Mouse (Mus musculus) c-Kit-negative CD71-positive TER-119-positive erythroid progenitor cells, embryonic 14.5 days (primary cell): Measurements from ENCODE around the gene Fgfr2.

Experiments used
- DNase-seq: peaks from one replicate; pipeline ENCODE4 v3.0.0-alpha.2; 2013; ENCODE audit warnings: low read depth, low spot score

The Fgfr2 gene

GRCm38 (mm10) chr7:131861157-131861556 lies 1262.0 kb downstream of the Fgfr2 start:
- no peak for DNase-seq

- no peak for DNase-seq
Observed at GRCm38 (mm10) chr7:131855641-131856040, 1267.5 kb downstream of the Fgfr2 start.

- no peak for DNase-seq
Observed at GRCm38 (mm10) chr7:131850579-131850978, 1272.6 kb downstream of the Fgfr2 start.

GRCm38 (mm10) chr7:131846066-131846905 lies 1276.9 kb downstream of the Fgfr2 start:
- no peak for DNase-seq

GRCm38 (mm10) chr7:131830261-131830660 lies 1292.9 kb downstream of the Fgfr2 start:
- no peak for DNase-seq

- no peak for DNase-seq
Observed at GRCm38 (mm10) chr7:131826811-131827210, 1296.3 kb downstream of the Fgfr2 start.

- no peak for DNase-seq
Observed at GRCm38 (mm10) chr7:131817976-131818375, 1305.2 kb downstream of the Fgfr2 start.

GRCm38 (mm10) chr7:131816641-131817040 lies 1306.5 kb downstream of the Fgfr2 start:
- DNase-seq, result no peak

GRCm38 (mm10) chr7:131812116-131812515 lies 1311.0 kb downstream of the Fgfr2 start:
- no peak for DNase-seq

- no peak for DNase-seq
Observed at GRCm38 (mm10) chr7:131810916-131811315, 1312.2 kb downstream of the Fgfr2 start.

- DNase-seq, result no peak
Observed at GRCm38 (mm10) chr7:131809584-131810181, 1313.5 kb downstream of the Fgfr2 start.

- DNase-seq, result no peak
Observed at GRCm38 (mm10) chr7:131807257-131807656, 1315.9 kb downstream of the Fgfr2 start.

- no peak for DNase-seq
Observed at GRCm38 (mm10) chr7:131805525-131806202, 1317.5 kb downstream of the Fgfr2 start.

GRCm38 (mm10) chr7:131800416-131801045 lies 1322.6 kb downstream of the Fgfr2 start:
- no peak for DNase-seq

GRCm38 (mm10) chr7:131797161-131797560 lies 1326.0 kb downstream of the Fgfr2 start:
- no peak for DNase-seq

GRCm38 (mm10) chr7:131788595-131789206 lies 1334.4 kb downstream of the Fgfr2 start:
- no peak for DNase-seq

GRCm38 (mm10) chr7:131785721-131786120 lies 1337.4 kb downstream of the Fgfr2 start:
- DNase-seq, result no peak

- no peak for DNase-seq
Observed at GRCm38 (mm10) chr7:131778271-131778985, 1344.7 kb downstream of the Fgfr2 start.

- no peak for DNase-seq
Observed at GRCm38 (mm10) chr7:131777461-131778270, 1345.5 kb downstream of the Fgfr2 start.

- no peak for DNase-seq
Observed at GRCm38 (mm10) chr7:131776191-131776752, 1346.9 kb downstream of the Fgfr2 start.
